19 mouse cellular contexts compared by ENCODE assay signal in the genomic region with DNA sequence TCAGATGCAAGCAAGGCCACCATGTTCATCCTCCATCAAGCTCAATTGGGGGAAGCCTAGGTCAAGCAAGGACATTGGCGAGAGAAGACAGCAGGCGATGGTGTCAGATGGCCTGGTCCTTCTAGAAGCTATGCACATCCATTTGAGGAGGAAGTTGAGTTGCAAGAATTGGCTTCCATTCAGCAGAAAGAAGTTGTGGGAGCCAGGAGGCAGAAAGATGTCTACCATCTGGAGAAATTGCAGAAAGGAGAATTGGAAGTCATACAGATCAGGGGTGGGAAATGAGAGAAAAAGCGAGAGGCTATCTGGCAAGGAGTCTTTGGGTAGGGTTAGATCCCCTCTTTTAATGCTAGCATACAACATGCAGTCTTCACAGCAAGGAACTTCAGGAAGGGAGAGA. TPM values are rescaled to one million over a fixed set of nuclear protein-coding genes. Genes with fewer than 3 reads are reported as not detected.
DNase-seq lines count a peak whose midpoint lies in the region; TF ChIP-seq lines count a peak whose summit lies in the region.
"Had no signal": no experiment of that assay in that cellular context is flagged by ENCODE, and none has a peak within 500 bp of the region (broad histone marks: within the 10 kb centered on the region; RNA-seq: fewer than 3 reads in every experiment).

No protein-coding gene starts in this region.

- intact Hi-C loops in left cerebral cortex, adult 2 months (cut with DNase I) = no loop called here

- H3K36me3 ChIP-seq in midbrain, embryonic 10.5 days = no peaks in the 10 kb centered on the region
- H3K36me3 ChIP-seq: embryonic facial prominence, embryonic 13.5 days; hindbrain, embryonic 12.5 days; limb, embryonic 15.5 days had no signal

- H3K4me1 ChIP-seq in cortical plate, adult 2 months (ENCODE audit: control insufficient read depth, insufficient read depth, low read length) = peaks cover 4% of the 10 kb centered on the region
- no peaks in the 10 kb centered on the region for H3K4me1 ChIP-seq in midbrain, embryonic 10.5 days

- H3K27ac ChIP-seq in left cerebral cortex, adult 2 months = peak overlapping the region; percentile 71
- peak overlapping the region; percentile 53; the same call in 1 of the 2 replicates for H3K27ac ChIP-seq in cortical plate, adult 2 months (ENCODE audit: insufficient read depth, low read length)
- H3K27ac ChIP-seq in midbrain, embryonic 10.5 days (replicated peaks) = no peak overlapping the region
- H3K27ac ChIP-seq: embryonic facial prominence, embryonic 13.5 days; hindbrain, embryonic 12.5 days; limb, embryonic 15.5 days had no signal

- H3K27me3 ChIP-seq in midbrain, embryonic 10.5 days (ENCODE audit: low read depth, poor library complexity, severe bottlenecking) = no peaks in the 10 kb centered on the region
- H3K27me3 ChIP-seq: CH12.LX; embryonic facial prominence, embryonic 13.5 days; hindbrain, embryonic 12.5 days; limb, embryonic 15.5 days had no signal

- H3K9me3 ChIP-seq in midbrain, embryonic 10.5 days (replicated peaks) = no peaks in the 10 kb centered on the region
- H3K9me3 ChIP-seq: embryonic facial prominence, embryonic 13.5 days; hindbrain, embryonic 12.5 days; limb, embryonic 15.5 days had no signal

- peak; percentile 34 to 77 for DNase-seq in frontal cortex, postnatal 36 days (ENCODE audit: low spot score in 2 of 2)
- DNase-seq in frontal cortex, postnatal 10 days (ENCODE audit: low spot score in 2 of 2) = no peak
- no peak for DNase-seq in left cerebral cortex, adult 2 months (ENCODE audit: extremely low spot score in 1 of 2, low spot score in 2 of 2)
- no peak for DNase-seq in left cerebral cortex, adult 11 months (ENCODE audit: low spot score)
- peak; percentile 32 for DNase-seq in 3T3-L1 (ENCODE audit: low read depth, low spot score)
- DNase-seq in midbrain, embryonic 10.5 days (ENCODE audit: low spot score) = no peak
- DNase-seq in adrenal gland, postnatal 25 days = no peak
- DNase-seq: cerebellum, adult 9-11 months; kidney, adult 18-20 months; spleen, adult 18-20 months; thymus, adult 18-20 months had no signal

- TF ChIP-seq CTCF in left cerebral cortex, adult 2 months (IDR thresholded peaks at IDR 0.05) = no peak
- TF ChIP-seq CTCF in cortical plate, adult 2 months (IDR thresholded peaks at IDR 0.05; ENCODE audit: extremely low read depth, insufficient read depth, low read length) = no peak

- no peak for TF ChIP-seq POLR2A in cortical plate, adult 2 months (IDR thresholded peaks at IDR 0.05; ENCODE audit: extremely low read depth, insufficient read depth, low read length)

- H3K4me3 ChIP-seq in left cerebral cortex, adult 2 months = no peak overlapping the region
- no peak overlapping the region for H3K4me3 ChIP-seq in cortical plate, adult 2 months (ENCODE audit: insufficient read depth, low read length)
- no peak overlapping the region for H3K4me3 ChIP-seq in midbrain, embryonic 10.5 days
- H3K4me3 ChIP-seq: embryonic facial prominence, embryonic 13.5 days; hindbrain, embryonic 12.5 days; limb, embryonic 15.5 days had no signal

- 94% methylated on average over 3 of the region's 3 CpGs for WGBS in midbrain, embryonic 10.5 days

RNA-seq across cellular contexts. Expression of a gene that starts 44.1 kb away (rescaled TPM):
- total RNA-seq in left cerebral cortex, adult 2 months (2021) = 1,000 to 10,000 TPM; 3,053 to 3,248 TPM
- 2,914 and 2,964 TPM in 2 replicates for polyA plus RNA-seq in cortical plate, adult 2 months (2012; rRNA removed)
- 12.5 and 21.3 TPM in 2 replicates for polyA plus RNA-seq in midbrain, embryonic 10.5 days (2016; fragmentation: Nextera tagmentation; extraction: Ambion mirVana)
- total RNA-seq in adrenal gland, postnatal 25 days (2021) = 26.9 and 35.6 TPM in 2 replicates
- total RNA-seq: CH12.LX; megakaryocyte progenitor cell, adult 5-6 weeks; neutrophil, adult 5-6 weeks had no signal
- polyA plus RNA-seq: Patski had no signal

Comparison
In these comparisons a context has a peak if more than half of its experiments do, and no peak if none do; other contexts are left out.
1. DNase-seq: peak in frontal cortex, postnatal 36 days (2 of 2) and 3T3-L1 (single experiment); none in frontal cortex, postnatal 10 days (0 of 2), left cerebral cortex, adult 2 months (0 of 2), left cerebral cortex, adult 11 months (single experiment), midbrain, embryonic 10.5 days (single experiment) and adrenal gland, postnatal 25 days (single experiment).
2. RNA of a gene that starts 44.1 kb away (total RNA-seq): 3,053 to 3,248 TPM in left cerebral cortex, adult 2 months; 26.9 to 35.6 TPM in adrenal gland, postnatal 25 days; every median in the first group is over 10 times any median in the second.